8 mouse cellular contexts compared by ENCODE assay signal in genomic region chr19:46875790-46876189, GRCm38 (mm10).
DNase-seq lines count a peak whose midpoint lies in the region; ATAC-seq and TF ChIP-seq lines count a peak whose summit lies in the region.

No protein-coding gene starts in this region.

- no peak overlapping the region for H3K27ac ChIP-seq in hindbrain, embryonic 10.5 days
- no peak overlapping the region for H3K27ac ChIP-seq in hindbrain, embryonic 12.5 days
- H3K27ac ChIP-seq in cortical plate, adult 2 months (ENCODE audit: insufficient read depth, low read length), result no peak overlapping the region
- H3K27ac ChIP-seq in kidney, adult 2 months (ENCODE audit: insufficient read depth, low read depth, low read length), result no peak overlapping the region
- no peak overlapping the region for H3K27ac ChIP-seq in limb, embryonic 12.5 days
- no peak overlapping the region for H3K27ac ChIP-seq in midbrain, postnatal 0 days (ENCODE audit: low read depth, low read length)

- no peaks in the 10 kb centered on the region for H3K4me1 ChIP-seq in hindbrain, embryonic 10.5 days (replicated peaks)
- H3K4me1 ChIP-seq in hindbrain, embryonic 12.5 days, result no peaks in the 10 kb centered on the region
- peaks cover 4% of the 10 kb centered on the region for H3K4me1 ChIP-seq in cortical plate, adult 2 months (ENCODE audit: control insufficient read depth, insufficient read depth, low read length)
- H3K4me1 ChIP-seq in kidney, adult 2 months (ENCODE audit: control insufficient read depth, insufficient read depth, low read length), result peaks cover 15% of the 10 kb centered on the region; the same call in 1 of the 2 replicates
- no peaks in the 10 kb centered on the region for H3K4me1 ChIP-seq in limb, embryonic 12.5 days (replicated peaks)
- H3K4me1 ChIP-seq in midbrain, postnatal 0 days (ENCODE audit: insufficient read depth, low read length), result no peaks in the 10 kb centered on the region

- peak; percentile 76 for DNase-seq in hindbrain, embryonic 10.5 days (ENCODE audit: low spot score)
- peak; percentile 75 to 81 for DNase-seq in gastrocnemius, postnatal 4 days (ENCODE audit: low spot score in 2 of 2)
- peak; percentile 88 for DNase-seq in kidney, adult 2 months
- peak; percentile 78 for DNase-seq in midbrain, postnatal 0 days (ENCODE audit: low spot score)
- peak; percentile 72 to 82 for DNase-seq in spleen, postnatal 14 days (ENCODE audit: low spot score in 2 of 2)

- TF ChIP-seq CTCF in cortical plate, adult 2 months (IDR thresholded peaks at IDR 0.05; ENCODE audit: extremely low read depth, insufficient read depth, low read length), result peak; percentile 95
- peak; percentile 96 for TF ChIP-seq CTCF in kidney, adult 2 months (conservative IDR thresholded peaks at IDR 0.05; ENCODE audit: insufficient read depth, insufficient read length, low read depth, low read length)
- peak; percentile 84 for TF ChIP-seq CTCF in midbrain, postnatal 0 days (IDR thresholded peaks at IDR 0.05)

- ATAC-seq in hindbrain, embryonic 12.5 days (ENCODE audit: low FRiP score), result no peak
- ATAC-seq in limb, embryonic 12.5 days (ENCODE audit: insufficient number of reproducible peaks, insufficient read depth, low FRiP score, low TSS enrichment, low read depth), result peak; percentile 48; the same call in 1 of the 2 replicates
- ATAC-seq in midbrain, postnatal 0 days (ENCODE audit: low FRiP score), result 0 out of 2 replicates have a peak, but pooled peaks have one; percentile 39

- no peaks in the 10 kb centered on the region for H3K9me3 ChIP-seq in hindbrain, embryonic 10.5 days
- H3K9me3 ChIP-seq in hindbrain, embryonic 12.5 days (replicated peaks), result no peaks in the 10 kb centered on the region
- H3K9me3 ChIP-seq in limb, embryonic 12.5 days, result no peaks in the 10 kb centered on the region
- H3K9me3 ChIP-seq in midbrain, postnatal 0 days (ENCODE audit: low read length), result no peaks in the 10 kb centered on the region

- H3K4me2 ChIP-seq in hindbrain, embryonic 12.5 days (replicated peaks), result no peak overlapping the region
- H3K4me2 ChIP-seq in limb, embryonic 12.5 days, result no peak overlapping the region
- no peak overlapping the region for H3K4me2 ChIP-seq in midbrain, postnatal 0 days (ENCODE audit: low read depth, low read length, poor library complexity, severe bottlenecking)

- no peak overlapping the region for H3K4me3 ChIP-seq in hindbrain, embryonic 10.5 days
- no peak overlapping the region for H3K4me3 ChIP-seq in hindbrain, embryonic 12.5 days
- H3K4me3 ChIP-seq in cortical plate, adult 2 months (ENCODE audit: insufficient read depth, low read length), result no peak overlapping the region
- no peak overlapping the region for H3K4me3 ChIP-seq in kidney, adult 2 months (ENCODE audit: insufficient read depth, low read depth, low read length)
- no peak overlapping the region for H3K4me3 ChIP-seq in limb, embryonic 12.5 days (replicated peaks)
- H3K4me3 ChIP-seq in midbrain, postnatal 0 days (ENCODE audit: low read depth, low read length), result no peak overlapping the region

- H3K27me3 ChIP-seq in hindbrain, embryonic 10.5 days (ENCODE audit: insufficient read depth, poor library complexity, severe bottlenecking), result no peaks in the 10 kb centered on the region
- H3K27me3 ChIP-seq in hindbrain, embryonic 12.5 days, result no peaks in the 10 kb centered on the region
- H3K27me3 ChIP-seq in kidney, adult 2 months (replicated peaks; ENCODE audit: control insufficient read depth, insufficient read depth, low read length), result no peaks in the 10 kb centered on the region
- no peaks in the 10 kb centered on the region for H3K27me3 ChIP-seq in limb, embryonic 12.5 days
- H3K27me3 ChIP-seq in midbrain, postnatal 0 days (ENCODE audit: insufficient read depth, low read length), result no peaks in the 10 kb centered on the region

- 42% methylated on average over 12 of the region's 12 CpGs for WGBS in hindbrain, embryonic 10.5 days
- WGBS in hindbrain, embryonic 12.5 days, result 47% methylated on average over 12 of the region's 12 CpGs
- WGBS in kidney, adult 2 months, result 35% methylated on average over 12 of the region's 12 CpGs
- whole genome bisulfite sequencing in limb, embryonic 12.5 days, result 44% methylated on average over 12 of the region's 12 CpGs
- WGBS in midbrain, postnatal 0 days, result 44% methylated on average over 12 of the region's 12 CpGs

- H3K9ac ChIP-seq in hindbrain, embryonic 12.5 days, result no peak overlapping the region
- H3K9ac ChIP-seq in limb, embryonic 12.5 days (replicated peaks), result no peak overlapping the region
- H3K9ac ChIP-seq in midbrain, postnatal 0 days (replicated peaks; ENCODE audit: low read length, poor library complexity, severe bottlenecking), result no peak overlapping the region

- peaks cover 5% of the 10 kb centered on the region; the same call in 1 of the 2 replicates for H3K36me3 ChIP-seq in hindbrain, embryonic 10.5 days
- peaks cover 3% of the 10 kb centered on the region; the same call in 1 of the 2 replicates for H3K36me3 ChIP-seq in hindbrain, embryonic 12.5 days
- H3K36me3 ChIP-seq in kidney, adult 2 months (ENCODE audit: control insufficient read depth, insufficient read depth, low read length), result no peaks in the 10 kb centered on the region
- peaks cover 6% of the 10 kb centered on the region; the same call in 1 of the 2 replicates for H3K36me3 ChIP-seq in limb, embryonic 12.5 days
- peaks cover 12% of the 10 kb centered on the region for H3K36me3 ChIP-seq in midbrain, postnatal 0 days (ENCODE audit: insufficient read depth, low read length)

- no peak for TF ChIP-seq POLR2A in cortical plate, adult 2 months (IDR thresholded peaks at IDR 0.05; ENCODE audit: extremely low read depth, insufficient read depth, low read length)
- TF ChIP-seq POLR2A in kidney, adult 2 months (IDR thresholded peaks at IDR 0.05; ENCODE audit: low read depth, low read length), result no peak
